In the genomic region with DNA sequence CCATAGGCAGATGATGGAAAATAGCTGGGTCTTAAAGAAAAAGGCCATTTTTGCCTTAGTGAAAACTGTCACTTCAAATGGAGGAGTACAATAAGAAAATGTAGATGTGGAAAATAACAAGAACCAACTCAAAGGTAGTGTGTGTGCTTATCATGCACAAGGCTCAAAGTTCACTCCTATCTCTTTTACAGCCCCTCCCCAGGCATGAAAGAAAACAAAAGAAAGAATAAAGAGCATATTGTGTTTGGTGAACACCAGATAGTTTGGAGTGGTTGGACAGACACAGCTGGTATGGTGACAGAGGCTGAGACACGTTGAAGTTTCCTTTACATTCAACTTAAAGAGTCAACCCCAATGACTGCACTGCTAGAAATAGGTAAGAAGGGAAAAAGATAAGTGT, we compare ENCODE assay signal across 25 mouse cellular contexts. TPM values are rescaled to one million over a fixed set of nuclear protein-coding genes. Genes with fewer than 3 reads are reported as not detected.
DNase-seq lines count a peak whose midpoint lies in the region; ATAC-seq and TF ChIP-seq lines count a peak whose summit lies in the region.
"Had no signal": no experiment of that assay in that cellular context is flagged by ENCODE, and none has a peak within 500 bp of the region (broad histone marks: within the 10 kb centered on the region; RNA-seq: fewer than 3 reads in every experiment).

No protein-coding gene starts in this region.

- no peak overlapping the region for H3K9ac ChIP-seq in intestine, embryonic 14.5 days (ENCODE audit: low read length)
- no peak overlapping the region for H3K9ac ChIP-seq in intestine, embryonic 16.5 days (ENCODE audit: low read depth, low read length)
- H3K9ac ChIP-seq in liver, embryonic 14.5 days (replicated peaks), result no peak overlapping the region
- no peak overlapping the region for H3K9ac ChIP-seq in forebrain, postnatal 0 days
- H3K9ac ChIP-seq: embryonic facial prominence, embryonic 15.5 days; heart, embryonic 13.5 days had no signal

- peak overlapping the region; percentile 1; the same call in 1 of the 2 replicates for H3K27ac ChIP-seq in intestine, embryonic 14.5 days (ENCODE audit: low read depth)
- H3K27ac ChIP-seq in intestine, embryonic 16.5 days (ENCODE audit: low read length), result peak overlapping the region; percentile 3
- no peak overlapping the region for H3K27ac ChIP-seq in liver, embryonic 14.5 days
- no peak overlapping the region for H3K27ac ChIP-seq in forebrain, postnatal 0 days (ENCODE audit: low read depth, low read length)
- H3K27ac ChIP-seq: embryonic facial prominence, embryonic 15.5 days; forebrain, embryonic 10.5 days; heart, embryonic 13.5 days had no signal

- TF ChIP-seq EP300 in liver, embryonic 14.5 days (IDR thresholded peaks at IDR 0.05; ENCODE audit: low read depth), result no peak

- H3K9me3 ChIP-seq in intestine, embryonic 14.5 days (ENCODE audit: control insufficient read depth, low read length), result no peaks in the 10 kb centered on the region
- no peaks in the 10 kb centered on the region for H3K9me3 ChIP-seq in intestine, embryonic 16.5 days (ENCODE audit: control insufficient read depth, low read length)
- H3K9me3 ChIP-seq in liver, embryonic 14.5 days (ENCODE audit: control insufficient read depth, low read length), result no peaks in the 10 kb centered on the region
- no peaks in the 10 kb centered on the region for H3K9me3 ChIP-seq in forebrain, postnatal 0 days (ENCODE audit: low read length)
- H3K9me3 ChIP-seq: embryonic facial prominence, embryonic 15.5 days; forebrain, embryonic 10.5 days; heart, embryonic 13.5 days had no signal

- no peak; the same call in 1 of the 2 replicates for ATAC-seq in intestine, embryonic 14.5 days (replicated peaks; ENCODE audit: low FRiP score, low TSS enrichment, low read depth)
- peak; percentile 96 for ATAC-seq in intestine, embryonic 16.5 days
- peak; percentile 63 for ATAC-seq in liver, embryonic 14.5 days (ENCODE audit: insufficient read depth)
- peak; percentile 39; the same call in 1 of the 2 replicates for ATAC-seq in megakaryocyte-erythroid progenitor cell, adult 5-6 weeks (replicated peaks; ENCODE audit: low FRiP score, low TSS enrichment, poor library complexity, severe bottlenecking)
- ATAC-seq in forebrain, postnatal 0 days, result no peak
- ATAC-seq: activated CD4-positive, CD25-positive, alpha-beta regulatory T cell, adult 4 months; forebrain, embryonic 14.5 days; Patski had no signal

- no peaks in the 10 kb centered on the region for H3K4me1 ChIP-seq in intestine, embryonic 14.5 days (replicated peaks; ENCODE audit: control insufficient read depth, insufficient read depth, low read length)
- no peaks in the 10 kb centered on the region for H3K4me1 ChIP-seq in intestine, embryonic 16.5 days (ENCODE audit: control insufficient read depth, insufficient read depth, low read length)
- H3K4me1 ChIP-seq in liver, embryonic 14.5 days (replicated peaks; ENCODE audit: control insufficient read depth in 2 of 2, insufficient read depth in 2 of 2, low read length in 1 of 2), result peaks cover 7 to 14% of the 10 kb centered on the region in 2 experiments
- H3K4me1 ChIP-seq in forebrain, postnatal 0 days (ENCODE audit: insufficient read depth), result no peaks in the 10 kb centered on the region
- H3K4me1 ChIP-seq: embryonic facial prominence, embryonic 15.5 days; forebrain, embryonic 10.5 days; heart, embryonic 13.5 days had no signal

- no peak for DNase-seq in intestine, embryonic 14.5 days (ENCODE audit: low spot score)
- DNase-seq in liver, embryonic 14.5 days (ENCODE audit: low read depth in 3 of 3, low spot score in 3 of 3), result peak in 1 of 3 experiments; percentile 11
- no peak for DNase-seq in urinary bladder, adult 2 months (ENCODE audit: low spot score)
- DNase-seq in layer of hippocampus, adult 11-12 months (ENCODE audit: low spot score), result no peak
- DNase-seq in forebrain, postnatal 0 days, result no peak
- DNase-seq in kidney, adult 11 months, result no peak
- DNase-seq: adrenal gland, postnatal 14 days; cerebellum, adult 11-12 months; cerebellum, adult 9-11 months; cerebellum, postnatal 36 days; gastrocnemius, postnatal 36 days; heart, adult 11 months; heart, postnatal 36 days had no signal

- no peak overlapping the region for H3K4me3 ChIP-seq in intestine, embryonic 14.5 days (ENCODE audit: low read depth, low read length)
- no peak overlapping the region for H3K4me3 ChIP-seq in intestine, embryonic 16.5 days (ENCODE audit: low read length)
- no peak overlapping the region for H3K4me3 ChIP-seq in liver, embryonic 14.5 days (ENCODE audit: insufficient read depth in 1 of 2, low read depth in 2 of 2, low read length in 2 of 2)
- H3K4me3 ChIP-seq in forebrain, postnatal 0 days (ENCODE audit: low read depth, low read length), result no peak overlapping the region
- H3K4me3 ChIP-seq: embryonic facial prominence, embryonic 15.5 days; erythroblast, embryonic 14.5 days; forebrain, embryonic 10.5 days; heart, embryonic 13.5 days had no signal

- H3K27me3 ChIP-seq in intestine, embryonic 14.5 days (replicated peaks; ENCODE audit: control insufficient read depth, insufficient read depth, low read length), result no peaks in the 10 kb centered on the region
- H3K27me3 ChIP-seq in intestine, embryonic 16.5 days (replicated peaks; ENCODE audit: control insufficient read depth, insufficient read depth, low read length), result no peaks in the 10 kb centered on the region
- no peaks in the 10 kb centered on the region for H3K27me3 ChIP-seq in liver, embryonic 14.5 days (ENCODE audit: control insufficient read depth, insufficient read depth, low read length)
- H3K27me3 ChIP-seq in forebrain, postnatal 0 days (ENCODE audit: insufficient read depth, low read length), result no peaks in the 10 kb centered on the region
- H3K27me3 ChIP-seq: CH12.LX; embryonic facial prominence, embryonic 15.5 days; heart, embryonic 13.5 days; Patski had no signal

- no peak overlapping the region for H3K4me2 ChIP-seq in intestine, embryonic 14.5 days (ENCODE audit: low read length)
- H3K4me2 ChIP-seq in intestine, embryonic 16.5 days (ENCODE audit: low read depth, low read length), result no peak overlapping the region; the same call in 1 of the 2 replicates
- H3K4me2 ChIP-seq in liver, embryonic 14.5 days (ENCODE audit: low read depth), result no peak overlapping the region; the same call in 1 of the 2 replicates
- H3K4me2 ChIP-seq in forebrain, postnatal 0 days (ENCODE audit: low read depth), result no peak overlapping the region
- H3K4me2 ChIP-seq: embryonic facial prominence, embryonic 15.5 days; heart, embryonic 13.5 days had no signal

- no peak for TF ChIP-seq CTCF in liver, embryonic 14.5 days (IDR thresholded peaks at IDR 0.05; ENCODE audit: low read depth)
- no peak for TF ChIP-seq CTCF in forebrain, postnatal 0 days (IDR thresholded peaks at IDR 0.05; ENCODE audit: low read depth)

- peaks cover 59% of the 10 kb centered on the region for H3K36me3 ChIP-seq in intestine, embryonic 14.5 days (ENCODE audit: control insufficient read depth, insufficient read depth, low read length)
- peaks cover 3% of the 10 kb centered on the region; the same call in 1 of the 2 replicates for H3K36me3 ChIP-seq in intestine, embryonic 16.5 days (ENCODE audit: control insufficient read depth, insufficient read depth, low read length)
- H3K36me3 ChIP-seq in liver, embryonic 14.5 days (replicated peaks; ENCODE audit: control insufficient read depth, insufficient read depth, low read depth), result peaks cover 32% of the 10 kb centered on the region
- H3K36me3 ChIP-seq in forebrain, postnatal 0 days (ENCODE audit: insufficient read depth), result peaks cover 32% of the 10 kb centered on the region

- WGBS in intestine, embryonic 14.5 days, result 65% methylated on average over 1 of the region's 1 CpGs
- 60% methylated on average over 1 of the region's 1 CpGs for WGBS in intestine, embryonic 16.5 days
- 21% methylated on average over 1 of the region's 1 CpGs for WGBS in liver, embryonic 14.5 days (ENCODE audit: insufficient replicate concordance)
- 59% methylated on average over 1 of the region's 1 CpGs for WGBS in forebrain, postnatal 0 days

RNA-seq across cellular contexts. Expression of gene Tmem171, which starts 50.0 kb away (rescaled TPM):
- 18.1 and 19.7 TPM in 2 replicates for polyA plus RNA-seq in intestine, embryonic 14.5 days (2014; fragmentation: Nextera tagmentation; extraction: Ambion mirVana)
- 36.4 and 43.2 TPM in 2 replicates for polyA plus RNA-seq in intestine, embryonic 16.5 days (2015; fragmentation: Nextera tagmentation; extraction: Ambion mirVana)
- polyA plus RNA-seq in liver, embryonic 14.5 days (2012; rRNA removed), result 0.12 and 0.16 TPM in 2 replicates
- not detected in 2 replicates for polyA plus RNA-seq in liver, embryonic 14.5 days (2014; fragmentation: Nextera tagmentation; extraction: Ambion mirVana)
- not detected in 2 replicates for total RNA-seq in megakaryocyte-erythroid progenitor cell, adult 5-6 weeks (2014; fragmentation: Nextera tagmentation)
- not detected in 2 replicates for total RNA-seq in megakaryocyte-erythroid progenitor cell, adult 5-6 weeks (2017)
- 0.10 and 0.14 TPM in 2 replicates for polyA plus RNA-seq in urinary bladder, adult 2 months (2012; rRNA removed)
- total RNA-seq in forebrain, postnatal 0 days (2014; rRNA removed), result not detected in 2 replicates
- polyA plus RNA-seq in forebrain, postnatal 0 days (2015; fragmentation: Nextera tagmentation; extraction: Ambion mirVana), result 0.28 TPM in 1 of 2 replicates, not detected in the other
- total RNA-seq: CH12.LX had no signal
- polyA plus RNA-seq: embryonic facial prominence, embryonic 11.5 days; erythroblast, embryonic 14.5 days; forebrain, embryonic 10.5 days; forebrain, embryonic 14.5 days; hindbrain, embryonic 11.5 days had no signal

Comparison
In these comparisons a context has a peak if more than half of its experiments do, and no peak if none do; other contexts are left out.
1. ATAC-seq: peak in intestine, embryonic 16.5 days (single experiment), liver, embryonic 14.5 days (single experiment) and megakaryocyte-erythroid progenitor cell, adult 5-6 weeks (single experiment); none in intestine, embryonic 14.5 days (single experiment) and forebrain, postnatal 0 days (single experiment).
2. H3K27ac ChIP-seq: peak in intestine, embryonic 14.5 days (single experiment) and intestine, embryonic 16.5 days (single experiment); none in liver, embryonic 14.5 days (single experiment) and forebrain, postnatal 0 days (single experiment).
3. RNA of gene Tmem171, which starts 50.0 kb away (polyA plus RNA-seq): 36.4 to 43.2 TPM in intestine, embryonic 16.5 days and 18.1 to 19.7 TPM in intestine, embryonic 14.5 days; 0.10 to 0.14 TPM in urinary bladder, adult 2 months, 0.12 to 0.16 TPM in liver, embryonic 14.5 days and 0.28 TPM in forebrain, postnatal 0 days; every median in the first group is over 10 times any median in the second.